Mouse (Mus musculus) cerebellum, postnatal 25 days (tissue): Measurements from ENCODE around the gene Prkg1.
A peak's percentile ranks its signal among the peaks of the same experiment; 100 is the strongest.

Experiments used
- DNase-seq, 2 experiments: peaks; one replicate each; pipeline ENCODE4 v3.0.0; 2021; ENCODE audit warnings: mixed read lengths in 2 of 2

The Prkg1 gene

GRCm38 (mm10) chr19:31764801-31765340, at the start of gene Prkg1:
Gene Prkg1 (minus strand): TSS chr19:31765033.
- DNase-seq = peak in 1 of 2 experiments; percentile 37

- no peak for DNase-seq
Observed at GRCm38 (mm10) chr19:31813087-31813486, 48.3 kb upstream of the Prkg1 start.

- DNase-seq = no peak
Observed at GRCm38 (mm10) chr19:31811371-31811770, 46.5 kb upstream of the Prkg1 start.

- DNase-seq = no peak
Observed at GRCm38 (mm10) chr19:31805391-31805790, 40.6 kb upstream of the Prkg1 start.

GRCm38 (mm10) chr19:31795485-31796046, 30.7 kb upstream of the Prkg1 start:
- peak; percentile 57 to 78 for DNase-seq

GRCm38 (mm10) chr19:31791724-31792123, 26.9 kb upstream of the Prkg1 start:
- no peak for DNase-seq

GRCm38 (mm10) chr19:31781521-31782018, 16.7 kb upstream of the Prkg1 start:
- DNase-seq = no peak

- DNase-seq = no peak
Observed at GRCm38 (mm10) chr19:31781077-31781476, 16.2 kb upstream of the Prkg1 start.

GRCm38 (mm10) chr19:31780222-31780621, 15.4 kb upstream of the Prkg1 start:
- DNase-seq = no peak

GRCm38 (mm10) chr19:31779021-31779420, 14.2 kb upstream of the Prkg1 start:
- peak; percentile 48 to 69 for DNase-seq

- no peak for DNase-seq
Observed at GRCm38 (mm10) chr19:31767004-31767403, 2.2 kb upstream of the Prkg1 start.

GRCm38 (mm10) chr19:31765451-31765850, 618 bp upstream of the Prkg1 start:
- no peak for DNase-seq

GRCm38 (mm10) chr19:31763951-31764800, 657 bp downstream of the Prkg1 start:
- peak; percentile 24 to 28 for DNase-seq

GRCm38 (mm10) chr19:31763246-31763821, 1.5 kb downstream of the Prkg1 start:
- DNase-seq = no peak

- DNase-seq = peak; percentile 12 to 14
Observed at GRCm38 (mm10) chr19:31762411-31763245, 2.2 kb downstream of the Prkg1 start.

- no peak for DNase-seq
Observed at GRCm38 (mm10) chr19:31759855-31760254, 5.0 kb downstream of the Prkg1 start.

- peak; percentile 27 to 74 for DNase-seq
Observed at GRCm38 (mm10) chr19:31755929-31756792, 8.7 kb downstream of the Prkg1 start.

GRCm38 (mm10) chr19:31754642-31755287, 10.1 kb downstream of the Prkg1 start:
- DNase-seq = no peak

- DNase-seq = no peak
Observed at GRCm38 (mm10) chr19:31750976-31751676, 13.7 kb downstream of the Prkg1 start.

- DNase-seq = peak; percentile 22 to 64
Observed at GRCm38 (mm10) chr19:31746635-31747034, 18.2 kb downstream of the Prkg1 start.
